Mouse (Mus musculus): ENCODE measurements around the gene Igtp.
"Not testable (repeated sequence)": the region's sequence is repeated elsewhere in the genome, so short reads cannot be mapped to it uniquely, and the experiment has no call there.

Gene Igtp

DNA sequence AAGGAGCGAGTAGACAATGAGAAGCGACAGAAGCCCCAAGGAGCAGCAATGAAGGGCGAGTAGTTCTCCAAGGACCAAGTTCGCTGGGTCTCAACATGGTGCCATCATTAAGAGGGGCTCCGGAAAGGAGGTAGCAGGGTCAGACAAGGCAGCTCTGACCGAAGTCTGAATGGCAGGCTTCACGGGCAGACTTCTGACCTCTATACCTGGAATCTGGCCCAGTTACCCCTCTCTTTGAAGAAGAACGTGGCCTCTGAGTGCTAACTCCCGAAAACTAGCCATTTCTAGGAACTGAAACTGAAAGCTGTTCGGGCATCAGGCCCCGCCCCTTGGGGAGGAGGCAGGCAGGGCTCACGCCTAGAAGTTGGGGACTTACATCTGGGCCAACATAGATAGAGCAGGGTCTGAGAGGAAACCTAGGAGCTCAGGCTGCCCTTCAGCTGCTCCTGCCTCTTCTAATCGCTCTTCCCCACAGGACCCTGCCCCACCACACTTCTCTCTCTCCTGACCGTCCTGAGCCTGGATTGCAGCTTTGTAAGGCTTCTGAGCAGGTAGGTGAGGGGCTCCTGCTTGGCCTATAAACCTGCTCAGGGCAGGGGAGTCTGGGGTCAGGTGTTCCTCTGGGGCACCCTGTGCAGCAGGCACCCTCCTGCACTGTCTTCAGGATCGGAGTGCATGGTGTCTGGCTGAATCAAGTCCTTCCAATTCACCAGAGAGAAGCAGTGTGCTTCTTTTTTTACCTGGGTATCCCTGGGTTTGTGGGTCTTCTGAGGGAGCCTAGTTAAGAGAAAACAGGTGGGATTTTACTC, at the start of gene Igtp, which contains the start of gene Irgm2:
Gene Igtp (plus strand): TSS at position 328 of the 809 bp plus-strand sequence.
Gene Irgm2 (plus strand): TSS at position 390 of the 809 bp plus-strand sequence.
- DNase-seq (ENCODE audit: low spot score) = not testable (repeated sequence)

DNA sequence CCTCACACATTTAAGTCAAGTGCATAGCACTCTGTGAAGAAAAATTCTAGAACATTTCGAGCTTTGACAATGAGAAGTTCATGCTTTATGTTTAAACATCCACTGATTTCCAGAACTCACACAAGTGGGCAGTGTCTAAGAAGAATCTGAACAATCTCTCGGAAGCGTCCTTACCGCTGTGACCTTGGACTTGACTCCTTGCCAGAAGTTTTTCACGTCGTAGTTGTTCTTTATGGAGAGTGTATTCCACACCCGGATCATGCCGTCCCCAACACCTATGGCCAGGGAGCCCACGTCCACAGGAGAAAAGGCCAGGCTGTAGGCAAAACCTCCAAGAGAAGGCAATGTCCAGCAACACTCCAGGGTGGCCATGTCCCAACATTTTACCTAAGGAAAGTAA, 43.9 kb upstream of the Igtp start:
- DNase-seq (ENCODE audit: low spot score) = no peak

DNA sequence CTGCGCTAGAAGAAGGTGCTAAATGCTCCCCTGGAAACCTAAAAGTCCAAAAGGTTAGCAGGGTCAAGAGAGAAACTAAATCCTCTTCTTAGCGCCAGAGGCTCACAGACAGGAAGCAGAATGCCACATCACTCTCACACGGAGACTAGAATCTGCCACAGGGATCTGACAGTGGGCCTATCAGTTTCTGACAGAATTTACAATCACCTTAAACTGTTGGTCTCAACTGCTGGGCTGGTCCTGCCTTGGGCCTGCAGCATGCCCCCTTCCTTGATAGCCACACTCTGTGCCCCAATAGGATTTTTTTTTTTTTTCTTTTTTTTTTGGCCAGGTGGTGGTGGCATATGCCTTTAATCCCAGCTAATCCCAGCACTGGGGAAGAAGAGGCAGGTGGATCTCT, 42.5 kb upstream of the Igtp start:
- DNase-seq (ENCODE audit: low spot score) = no peak

DNA sequence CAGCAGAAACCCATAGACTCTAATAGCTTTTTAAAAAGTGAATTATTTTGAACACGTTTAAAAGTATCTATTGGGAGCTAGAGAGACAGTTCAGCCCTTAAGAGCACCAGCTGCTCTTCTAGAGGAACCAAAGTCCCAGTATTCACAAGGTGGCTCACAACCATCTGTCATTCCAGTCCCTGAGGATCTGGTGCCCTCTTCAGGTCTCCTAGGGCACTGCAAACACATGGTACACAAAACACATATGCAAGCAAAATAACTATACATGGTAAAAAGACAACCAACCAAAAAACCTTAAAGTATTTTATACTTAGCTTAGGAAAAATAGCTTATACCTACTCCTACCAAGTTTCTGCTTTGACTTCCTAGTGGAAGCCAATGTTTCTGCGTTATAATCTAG, 34.3 kb upstream of the Igtp start:
- DNase-seq (ENCODE audit: low spot score) = no peak

DNA sequence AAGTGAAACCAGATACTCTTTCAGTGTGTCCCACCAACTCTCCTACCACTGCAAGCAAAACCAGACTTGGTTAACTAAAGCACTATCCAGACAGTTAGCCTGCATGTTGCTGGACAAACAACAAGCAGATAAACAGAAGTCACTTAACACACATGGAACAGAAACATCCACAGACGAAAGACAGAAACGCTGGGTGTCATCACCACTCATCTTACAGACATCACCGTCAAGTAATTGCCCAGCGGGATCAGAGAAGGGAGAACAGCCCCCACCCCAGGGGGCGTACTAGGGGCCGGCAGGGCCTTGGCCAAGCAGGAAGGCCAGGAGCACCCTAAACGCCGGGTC, 31.6 kb upstream of the Igtp start:
- DNase-seq (ENCODE audit: low spot score) = no peak

DNA sequence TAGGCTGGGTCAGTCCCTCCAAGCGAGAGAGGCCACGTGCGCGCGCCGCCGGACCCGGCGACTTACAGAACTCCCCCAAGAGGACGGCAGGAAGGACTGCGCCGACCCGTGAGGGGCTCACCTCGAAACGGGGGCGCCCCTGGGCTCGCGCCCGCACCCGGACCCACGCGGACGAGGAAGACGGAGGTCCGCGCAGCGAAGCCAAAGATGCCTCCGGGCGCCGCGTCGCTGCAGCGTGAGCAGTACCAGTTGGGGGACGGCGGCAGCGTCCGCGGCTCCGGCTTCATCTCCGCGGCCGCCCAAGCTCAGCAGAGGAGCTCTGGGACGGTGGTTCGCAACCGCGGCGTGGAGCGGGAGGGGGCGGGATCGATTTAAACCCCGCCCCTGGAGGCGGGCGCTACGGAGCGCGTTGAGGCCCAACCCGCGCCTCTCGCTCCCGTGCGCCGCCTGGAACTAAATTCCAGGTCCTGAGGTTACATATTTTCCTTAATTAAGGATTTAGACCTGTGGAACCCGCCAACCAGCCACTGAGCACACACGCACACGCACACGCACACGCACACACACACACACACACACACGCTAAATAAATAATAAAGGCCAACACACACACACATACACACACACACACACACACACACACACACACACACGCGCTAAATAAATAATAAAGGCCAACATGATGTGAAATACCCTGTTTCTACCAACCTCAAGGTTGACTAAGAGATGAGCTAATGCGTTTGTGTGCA, 31.0 kb upstream of the Igtp start, which contains the start of gene Gemin5:
Gene Gemin5 (minus strand): TSS at position 373 of the 749 bp plus-strand sequence.
- DNase-seq (ENCODE audit: low spot score) = peak; percentile 52

DNA sequence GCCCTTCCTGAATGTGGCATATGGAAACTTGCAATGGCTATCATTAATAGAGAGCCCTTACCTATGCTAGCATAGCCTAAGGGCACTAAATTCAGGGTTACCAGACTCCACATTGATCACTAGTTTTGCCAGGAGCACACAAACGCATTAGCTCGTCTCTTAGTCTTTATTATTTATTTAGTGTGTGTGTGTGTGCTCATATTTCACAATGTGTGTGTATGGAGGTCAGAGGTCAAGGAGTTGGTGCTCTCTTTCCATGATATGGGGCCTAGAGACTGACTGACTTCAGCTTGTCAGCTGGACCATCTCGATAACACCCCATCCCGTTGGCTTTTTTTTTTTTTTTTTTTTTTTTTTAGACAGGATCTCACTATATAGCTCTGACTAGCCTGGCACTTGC, 29.7 kb upstream of the Igtp start:
- DNase-seq (ENCODE audit: low spot score) = no peak

DNA sequence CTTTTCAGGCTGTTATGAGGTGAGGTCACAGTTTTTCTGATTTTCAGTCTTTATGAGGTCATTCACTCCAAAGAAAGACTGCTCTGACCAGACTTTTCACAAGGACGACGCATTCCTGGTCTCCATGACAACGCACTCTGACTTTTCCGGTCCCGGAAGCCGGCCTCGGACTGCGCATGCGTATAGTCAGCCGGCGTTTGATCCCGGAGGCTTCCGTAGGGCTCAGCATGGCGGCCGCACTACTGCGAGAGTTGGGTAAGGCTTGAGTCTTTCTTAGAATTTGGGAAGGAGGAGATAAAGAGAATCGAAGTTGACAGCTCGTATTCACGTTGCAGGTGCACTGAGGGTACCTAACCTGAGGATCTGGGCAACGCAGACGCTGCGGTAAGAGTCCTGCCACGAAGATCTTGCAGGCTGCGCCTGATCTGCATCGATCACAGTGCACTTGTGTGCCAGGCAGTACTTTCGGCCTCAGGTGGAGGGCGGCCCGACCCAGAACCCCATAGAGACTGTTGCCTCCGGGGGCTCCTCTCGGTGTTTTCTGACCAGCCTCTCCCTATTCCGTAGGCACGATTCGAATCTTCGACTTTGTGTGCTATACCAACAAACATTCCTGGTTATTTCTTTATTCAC, 27.8 kb upstream of the Igtp start, which contains the start of gene Mrpl22:
Gene Mrpl22 (plus strand): TSS at position 203 of the 633 bp plus-strand sequence.
- peak; percentile 87 for DNase-seq (ENCODE audit: low spot score)

DNA sequence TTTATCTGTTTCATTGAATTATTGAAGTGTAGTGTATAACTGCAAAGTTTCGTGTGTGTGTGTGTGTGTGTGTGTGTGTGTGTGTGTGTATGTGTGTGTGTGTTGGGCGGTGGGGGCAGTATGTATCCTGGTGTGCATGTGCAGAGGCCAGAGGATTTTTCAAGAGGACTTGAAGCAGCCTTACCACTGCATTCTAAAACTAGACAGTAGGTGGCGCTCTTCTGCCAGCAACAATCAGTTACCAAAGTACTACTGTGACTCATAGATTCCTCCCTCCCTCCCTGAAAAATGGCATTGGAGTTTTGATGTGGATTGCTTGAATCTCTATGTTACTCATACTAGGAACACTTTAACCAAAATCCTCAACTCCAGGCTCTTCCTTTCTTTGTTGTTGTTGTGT, 19.8 kb upstream of the Igtp start:
- DNase-seq (ENCODE audit: low spot score) = peak; percentile 91

DNA sequence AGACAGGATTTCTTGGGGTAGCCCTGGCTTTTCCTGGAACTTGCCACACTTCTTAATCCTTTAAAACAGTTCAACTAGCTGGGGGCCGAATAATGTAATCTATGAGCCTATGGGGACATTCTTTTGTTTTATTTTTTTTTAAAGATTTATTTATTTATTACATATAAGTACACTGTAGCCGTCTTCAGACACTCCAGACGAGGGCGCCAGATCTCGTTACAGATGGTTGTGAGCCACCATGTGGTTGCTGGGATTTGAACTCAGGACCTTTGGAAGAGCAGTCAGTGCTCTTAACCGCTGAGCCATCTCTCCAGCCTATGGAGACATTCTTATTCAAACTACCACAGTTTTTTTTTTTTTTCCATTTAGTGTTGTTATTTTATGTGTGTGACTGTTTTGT, 19.4 kb upstream of the Igtp start:
- DNase-seq (ENCODE audit: low spot score) = not testable (repeated sequence)

DNA sequence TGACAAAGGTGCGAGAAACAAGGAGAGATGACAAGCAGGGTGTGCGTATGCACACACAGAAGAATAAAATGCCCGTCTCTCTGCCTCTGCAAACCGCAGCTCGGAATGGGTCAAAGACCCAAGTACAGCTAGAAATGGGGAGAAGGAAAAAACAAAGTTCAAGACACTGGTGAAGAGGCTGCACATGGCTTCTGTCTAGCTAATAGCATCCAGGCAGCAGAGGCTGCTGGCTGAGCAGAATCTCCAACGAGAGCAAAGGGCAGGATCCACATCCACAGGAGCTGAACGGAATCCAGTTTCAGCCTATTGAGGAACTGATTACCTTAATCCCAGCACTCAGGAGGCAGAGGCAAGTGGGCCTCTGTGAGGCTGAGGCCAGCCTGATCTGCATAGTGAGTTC, 18.6 kb upstream of the Igtp start:
- no peak for DNase-seq (ENCODE audit: low spot score)

DNA sequence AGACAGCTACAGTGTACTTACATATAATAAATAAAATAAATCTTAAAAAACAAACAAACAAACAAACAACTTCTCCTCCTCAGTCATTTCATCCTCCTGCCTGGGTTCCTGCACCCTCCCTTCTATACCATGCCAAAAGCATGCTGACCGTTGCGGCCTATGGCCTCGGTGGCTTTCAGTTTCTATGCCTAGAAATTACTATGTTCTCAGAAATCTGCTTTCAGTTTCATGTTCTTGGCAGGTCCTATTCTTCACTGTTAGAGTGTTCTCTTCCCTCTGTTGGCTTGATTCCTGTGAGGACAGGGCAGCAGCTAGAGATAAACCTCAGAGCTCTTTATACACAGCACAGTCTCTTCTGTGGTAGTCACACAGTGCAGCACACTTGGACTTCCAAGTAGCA, 15.8 kb upstream of the Igtp start:
- DNase-seq (ENCODE audit: low spot score) = no peak

DNA sequence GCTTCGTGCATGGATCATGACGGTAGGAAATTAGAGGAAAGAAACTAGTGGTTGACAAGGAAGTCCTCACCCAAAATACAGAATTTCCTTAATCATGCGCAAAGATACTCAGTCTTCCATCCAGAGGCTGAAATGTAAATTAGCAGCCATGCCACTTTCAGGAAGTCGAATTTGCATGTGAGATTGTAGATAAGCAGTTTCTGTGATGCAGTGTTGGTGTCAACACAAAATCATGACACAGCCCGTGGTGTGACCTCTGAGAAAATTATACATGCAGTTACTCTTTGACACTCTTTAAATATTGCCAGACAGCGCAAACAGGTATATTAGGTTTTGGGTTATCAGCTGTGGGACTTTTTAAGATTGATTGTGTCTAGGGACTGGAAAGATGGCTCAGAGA, 9.7 kb upstream of the Igtp start:
- no peak for DNase-seq (ENCODE audit: low spot score)

DNA sequence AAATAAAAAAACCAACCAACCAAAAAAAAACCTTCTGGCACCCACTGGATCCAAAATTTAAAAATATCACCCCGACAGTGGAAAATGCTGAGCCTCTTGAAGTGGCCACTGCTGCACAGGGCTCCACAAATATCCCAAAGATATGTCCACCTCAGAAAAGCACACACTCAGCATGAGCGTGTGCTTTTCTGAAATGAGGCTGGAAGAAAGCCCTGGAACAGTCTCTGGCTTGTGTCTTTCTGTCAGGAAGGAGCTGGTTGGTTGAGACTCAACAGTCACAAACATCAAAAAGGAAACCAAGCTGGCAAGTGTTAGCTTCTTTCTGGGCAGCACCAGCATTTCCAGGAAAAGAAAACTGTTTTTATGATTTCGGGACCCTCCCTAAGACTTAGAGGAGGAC, 6.0 kb upstream of the Igtp start:
- no peak for DNase-seq (ENCODE audit: low spot score)

DNA sequence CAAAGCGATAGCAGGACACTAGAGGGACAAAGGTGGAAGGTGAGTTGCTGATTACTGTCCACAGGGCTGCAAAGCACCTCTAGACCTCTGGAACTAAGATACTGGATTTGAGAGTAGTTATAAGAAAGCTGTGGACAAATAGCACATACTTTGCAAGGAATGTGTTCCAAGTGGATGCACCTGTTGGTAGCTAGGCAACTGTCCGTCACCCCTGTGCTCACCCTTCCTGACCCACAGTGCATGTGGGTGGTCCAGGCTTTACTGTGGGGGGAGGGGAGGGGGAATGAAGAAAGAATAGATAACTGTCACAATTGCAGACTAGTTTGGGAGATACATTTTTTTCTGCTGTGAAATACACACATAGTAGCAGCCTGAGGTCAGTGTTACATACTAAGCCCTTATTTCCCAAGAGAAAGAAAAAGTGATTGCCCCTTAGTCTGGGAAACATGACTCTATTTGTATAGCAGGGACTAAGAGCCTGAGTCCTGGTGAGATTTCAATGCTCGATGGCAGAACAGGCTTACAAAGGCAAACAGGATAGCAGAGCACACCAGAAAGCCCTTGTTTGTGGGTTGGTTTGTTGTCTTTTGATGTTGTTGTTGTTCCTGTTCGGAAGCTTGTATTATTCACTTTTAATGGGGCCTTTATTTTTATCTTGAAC, 5.4 kb upstream of the Igtp start:
- DNase-seq (ENCODE audit: low spot score) = no peak

DNA sequence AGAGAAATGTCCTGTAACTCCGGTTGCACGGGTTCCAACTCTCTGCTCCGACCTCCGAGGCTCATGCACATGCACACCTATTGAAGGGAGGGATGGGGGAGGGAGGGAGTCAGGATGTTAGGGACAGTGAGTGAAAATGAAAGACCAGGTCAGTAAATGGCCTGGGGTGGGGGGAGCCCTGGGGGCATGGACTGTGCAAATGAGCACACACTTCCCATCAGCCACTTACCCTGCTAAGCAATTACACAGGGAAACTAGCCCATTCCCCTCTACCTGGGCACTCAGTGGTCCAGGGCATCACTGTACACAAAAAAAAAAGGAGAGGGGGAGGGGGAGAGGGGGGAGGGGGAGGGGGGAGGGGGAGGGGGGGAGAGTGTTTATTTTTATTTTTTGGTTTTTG, 693 bp upstream of the Igtp start:
- DNase-seq (ENCODE audit: low spot score) = no peak

DNA sequence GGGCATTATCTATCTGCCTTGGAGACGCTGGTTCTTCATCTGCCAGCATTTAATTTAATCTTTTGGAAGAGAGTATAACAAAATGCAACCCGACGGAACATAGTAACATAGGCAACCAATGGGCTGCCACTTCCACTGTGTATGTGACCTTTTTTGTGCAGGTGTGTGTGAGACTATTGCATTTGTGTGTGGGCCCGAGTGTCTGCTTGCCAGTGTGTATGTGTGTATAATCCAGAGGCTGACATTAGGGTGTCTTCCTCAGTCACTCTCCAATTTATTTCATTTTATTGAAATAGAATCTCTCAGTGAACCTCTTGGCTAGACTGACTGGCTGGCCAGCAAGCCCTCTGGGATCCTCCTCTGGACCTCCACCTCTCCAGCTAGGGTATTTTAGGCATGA, 870 bp downstream of the Igtp start:
- no peak for DNase-seq (ENCODE audit: low spot score)

DNA sequence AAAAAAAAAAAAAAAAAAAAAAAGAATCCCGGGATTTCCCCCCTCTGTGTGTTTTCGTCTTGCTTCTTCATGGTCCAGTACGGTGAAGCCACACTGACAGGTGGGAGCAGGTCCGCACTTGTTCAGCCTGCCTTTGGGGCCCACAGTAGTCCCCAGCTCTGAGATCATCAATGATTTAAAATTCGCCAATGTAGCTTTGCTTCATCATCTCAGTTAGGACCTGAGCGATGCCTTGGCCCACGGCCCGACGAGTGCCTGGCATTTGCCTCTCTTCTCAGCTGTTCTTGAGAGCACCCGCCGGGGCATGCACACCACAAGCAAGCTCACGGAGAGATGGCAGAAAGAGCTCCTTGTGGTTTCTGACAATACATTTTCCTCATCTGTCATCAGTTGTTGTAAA, 1.7 kb downstream of the Igtp start:
- no peak for DNase-seq (ENCODE audit: low spot score)

DNA sequence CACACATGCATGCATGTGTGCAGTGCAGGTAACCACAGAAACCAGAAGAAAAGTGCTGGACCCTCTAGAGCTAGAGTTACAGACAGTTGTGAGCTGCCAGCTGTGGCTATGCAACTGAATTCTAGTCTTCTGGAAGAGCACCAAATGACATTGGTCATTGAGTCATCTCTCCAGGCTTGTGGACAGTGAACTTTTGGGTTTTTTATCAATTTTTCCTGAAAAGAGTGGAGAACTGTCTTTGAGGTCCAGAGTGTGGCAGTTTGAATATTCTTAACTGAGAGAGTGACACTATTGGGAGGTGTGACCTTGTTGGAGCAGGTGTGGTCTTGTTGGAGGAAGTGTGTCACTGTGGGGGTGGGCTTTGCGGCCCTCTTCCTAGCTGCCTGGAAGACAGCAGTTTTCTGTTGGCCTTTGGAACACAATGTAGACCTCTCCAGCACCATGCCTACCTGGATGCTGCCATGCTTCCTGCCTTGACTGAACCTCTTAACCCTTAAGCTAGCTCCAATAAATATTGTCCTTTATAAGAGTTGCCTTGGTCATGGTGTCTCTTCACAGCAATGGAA, 11.0 kb downstream of the Igtp start:
- DNase-seq (ENCODE audit: low spot score) = no peak

DNA sequence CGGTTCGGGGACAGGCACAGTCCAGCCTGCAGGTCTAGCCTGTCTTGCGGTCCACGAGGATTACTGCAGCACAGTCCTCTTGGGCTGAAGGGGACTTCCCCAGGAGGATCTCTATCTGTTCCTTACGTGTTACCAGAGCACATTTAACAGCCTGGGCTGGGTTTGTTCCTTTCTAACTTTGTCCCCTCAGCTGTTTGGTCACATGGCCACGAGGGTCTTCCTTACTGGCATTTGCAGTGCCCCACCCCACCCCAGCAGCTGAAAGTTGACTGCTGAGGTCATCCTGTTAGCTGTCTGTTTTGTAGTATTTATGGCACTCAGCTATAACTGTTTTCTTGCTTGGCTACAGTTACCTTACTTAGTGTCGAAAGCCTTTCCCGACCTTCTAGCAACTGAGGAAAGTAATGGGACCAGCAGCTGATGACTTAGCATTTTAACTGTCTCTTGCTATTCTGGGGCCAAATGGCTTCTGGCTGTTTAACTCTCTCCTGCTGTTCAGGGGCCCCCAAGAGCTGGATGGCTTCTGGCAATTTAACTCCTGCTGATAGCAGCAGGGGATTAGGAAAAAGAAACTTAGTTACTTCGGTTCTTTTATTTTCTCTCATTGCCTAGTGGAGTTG, 11.8 kb downstream of the Igtp start:
- DNase-seq (ENCODE audit: low spot score) = no peak

DNA sequence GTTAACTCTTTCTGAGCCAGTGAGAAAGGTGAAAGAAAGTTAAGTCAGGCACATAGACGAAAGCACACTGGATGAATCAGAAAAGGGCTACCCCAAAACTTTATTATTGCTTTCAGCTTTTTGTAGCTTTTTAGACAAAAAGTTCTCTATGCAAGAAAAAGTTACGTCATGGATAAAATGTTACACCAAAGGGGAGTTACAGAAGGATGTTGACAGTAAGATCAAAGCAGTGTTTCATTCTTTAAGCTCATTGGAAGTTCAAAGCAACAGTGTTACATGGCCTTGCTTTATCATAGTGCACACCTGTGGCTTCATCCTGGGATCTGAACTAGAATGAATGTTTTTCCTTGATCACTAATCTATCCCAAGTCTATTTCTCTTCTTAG, 12.3 kb downstream of the Igtp start:
- DNase-seq (ENCODE audit: low spot score) = no peak
